Mouse (Mus musculus): ENCODE data around the gene Mcidas.

DNA sequence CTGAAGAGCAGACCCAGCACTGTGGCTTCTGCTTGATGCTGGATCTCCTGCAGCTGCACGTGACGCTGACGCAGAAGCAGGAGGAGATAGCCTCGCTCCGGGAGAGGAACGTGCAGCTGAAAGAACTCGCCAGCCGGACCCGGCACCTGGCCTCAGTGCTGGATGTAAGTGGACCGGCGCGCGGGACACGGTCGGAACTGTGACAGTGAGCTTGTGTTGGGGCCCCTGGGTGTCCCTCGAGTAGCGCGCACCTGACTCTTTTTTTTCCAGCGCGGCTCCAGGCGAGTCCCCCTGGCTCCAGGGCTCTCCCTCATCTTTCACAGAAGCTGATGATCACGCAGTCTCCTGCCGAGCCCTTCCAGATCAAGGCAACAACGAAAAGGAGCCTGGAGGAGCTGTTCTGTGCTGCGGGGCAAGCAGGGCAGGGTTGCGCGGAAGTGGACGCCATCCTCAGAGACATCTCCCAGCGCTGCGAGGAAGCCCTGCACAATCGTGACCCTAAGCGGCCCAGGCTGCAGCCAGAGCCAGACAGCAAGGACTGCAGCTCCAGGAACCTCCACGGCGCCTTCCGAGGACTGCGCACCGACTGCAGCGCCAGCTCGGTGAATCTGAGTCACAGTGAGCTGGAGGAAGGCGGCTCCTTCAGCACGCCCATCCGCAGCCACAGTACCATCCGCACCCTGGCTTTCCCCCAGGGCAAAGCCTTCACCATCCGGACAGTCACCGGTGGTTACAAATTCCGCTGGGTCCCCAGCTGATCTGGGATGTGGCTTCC is 5.0 kb downstream of the Mcidas start:
- no peak for TF ChIP-seq GATA1 (IDR thresholded peaks at IDR 0.05; ENCODE audit: borderline replicate concordance, low read length)
- TF ChIP-seq CTCF (IDR thresholded peaks at IDR 0.05; ENCODE audit: low read depth, low read length), result no peak

Data from G1E (cell line).